Mouse (Mus musculus) liver, embryonic 14.5 days (tissue): ENCODE data around the gene Gm10181. TPM values are rescaled to one million over a fixed set of nuclear protein-coding genes. Genes with fewer than 3 reads are reported as not detected.

ENCODE experiments used
- ATAC-seq: fragments of 200-750 bp; cut with Nextera tagmentation; 2 replicates; pipeline ENCODE4 v1.8.0; 2017; ENCODE audit warnings: moderate number of reproducible peaks, mild to moderate bottlenecking, moderate library complexity; ENCODE audit not compliant: insufficient read depth
- DNase-seq, 3 experiments: peaks; one replicate each; pipeline ENCODE4 v3.0.0-alpha.2; 2012 to 2013; ENCODE audit warnings: low read depth in 3 of 3, low spot score in 3 of 3
- H3K27ac ChIP-seq: fragments of 300-500 bp; sonication (generic); 2 replicates; pipeline ENCODE4 v1.5.1; 2014; ENCODE audit warnings: moderate library complexity, mild to moderate bottlenecking, control low read depth, inconsistent platforms
- H3K27me3 ChIP-seq: fragments of 300-500 bp; sonication (generic); 2 replicates; pipeline ENCODE4 v1.6.1; 2014; ENCODE audit warnings: mild to moderate bottlenecking, low read length, moderate library complexity; ENCODE audit not compliant: control insufficient read depth, insufficient read depth
- H3K36me3 ChIP-seq: fragments of 300-500 bp; sonication (generic); replicated peaks from 2 replicates; pipeline ENCODE4 v1.6.1; 2014; ENCODE audit warnings: low read depth; ENCODE audit not compliant: control insufficient read depth, insufficient read depth
- H3K4me1 ChIP-seq, 2 experiments: fragments of 200-500 bp in 1 of 2; fragments of 300-500 bp in 1 of 2; sonication (generic) in 1 of 2; replicated peaks; 2 replicates each; pipeline ENCODE4 v1.6.1; 2012 to 2014; ENCODE audit warnings: antibody characterized with exemption in 1 of 2, inconsistent platforms in 1 of 2, low read length in 1 of 2; ENCODE audit not compliant: control insufficient read depth in 2 of 2, insufficient read depth in 2 of 2
- H3K4me2 ChIP-seq: fragments of 300-500 bp; sonication (generic); 2 replicates; pipeline ENCODE4 v1.6.1; 2014; ENCODE audit warnings: low read depth, mild to moderate bottlenecking, control low read depth, moderate library complexity
- H3K4me3 ChIP-seq, 2 experiments: fragments of 200-500 bp in 1 of 2; fragments of 300-500 bp in 1 of 2; sonication (generic) in 1 of 2; 2 replicates each; pipeline ENCODE4 v1.5.1; 2012 to 2014; ENCODE audit warnings: low read depth in 2 of 2, low read length in 2 of 2, mild to moderate bottlenecking in 2 of 2, control low read depth in 1 of 2, inconsistent platforms in 1 of 2, moderate library complexity in 1 of 2; ENCODE audit not compliant: insufficient read depth in 1 of 2
- H3K9ac ChIP-seq: fragments of 300-500 bp; sonication (generic); replicated peaks from 2 replicates; pipeline ENCODE4 v1.6.1; 2014; ENCODE audit warnings: mild to moderate bottlenecking, control low read depth, moderate library complexity
- H3K9me3 ChIP-seq: fragments of 300-500 bp; sonication (generic); 2 replicates; pipeline ENCODE4 v1.6.1; 2016; ENCODE audit warnings: low read length, mixed read lengths; ENCODE audit not compliant: control insufficient read depth
- CTCF ChIP-seq: IDR thresholded peaks from 2 replicates; pipeline ENCODE4 v1.5.1; 2016; ENCODE audit warnings: antibody characterized with exemption, low read depth, control low read depth
- EP300 ChIP-seq: IDR thresholded peaks from 2 replicates; pipeline ENCODE4 v1.6.1; 2016; ENCODE audit warnings: antibody characterized with exemption, low read depth
- WGBS: fragments of 180-500 bp; shearing (Covaris S2); extraction: QIAGEN DNeasy Blood & Tissue Kit; methylation state at CpG from one replicate; pipeline ENCODE4 v1.1.7; 2014; ENCODE audit not compliant: insufficient replicate concordance; 5-methylcytosine and 5-hydroxymethylcytosine counted together
- polyA plus RNA-seq, 2 experiments: library from polyadenylated mRNA; depleted of rRNA in 1 of 2; stranded (reverse) in 1 of 2; unstranded in 1 of 2; fragments of >200 nt; fragmentation: Nextera tagmentation in 1 of 2; extraction: Ambion mirVana in 1 of 2; gene quantifications; 2 replicates each; pipeline versions ENCODE4 v1.2.1 to v1.2.3; 2012 to 2014

Gm10181 gene
- polyA plus RNA-seq, 2 experiments = not detected

GRCm38 (mm10) chr9:25124048-25124447, 34.8 kb downstream of the Gm10181 start:
- no peak for TF ChIP-seq CTCF
- TF ChIP-seq EP300 = no peak
- ATAC-seq (no peak), DNase-seq (no peak)
- Histone ChIP-seq H3K9ac (no peak overlapping the region), H3K9me3 (no peaks in the 10 kb centered on the region), H3K27ac (no peak overlapping the region), H3K27me3 (no peaks in the 10 kb centered on the region), H3K4me3 (no peak overlapping the region), H3K4me2 (no peak overlapping the region), H3K36me3 (peaks cover 9% of the 10 kb centered on the region), H3K4me1 (no peaks in the 10 kb centered on the region)
- 34% methylated on average over 2 of the region's 2 CpGs for WGBS

GRCm38 (mm10) chr9:25132253-25132652, 43.0 kb downstream of the Gm10181 start:
- no peak for TF ChIP-seq CTCF
- no peak for TF ChIP-seq EP300
- DNase-seq (no peak), ATAC-seq (no peak)
- no peaks in the 10 kb centered on the region for H3K27me3 ChIP-seq
- no peaks in the 10 kb centered on the region for H3K9me3 ChIP-seq
- no peak overlapping the region for H3K9ac ChIP-seq
- no peak overlapping the region for H3K27ac ChIP-seq
- H3K36me3 ChIP-seq = peaks cover 3% of the 10 kb centered on the region; the same call in 1 of the 2 replicates
- H3K4me2 ChIP-seq = no peak overlapping the region
- no peaks in the 10 kb centered on the region for H3K4me1 ChIP-seq
- no peak overlapping the region for H3K4me3 ChIP-seq

GRCm38 (mm10) chr9:25132920-25133319, 43.7 kb downstream of the Gm10181 start:
- no peak overlapping the region for H3K4me2 ChIP-seq
- no peak overlapping the region for H3K4me3 ChIP-seq
- H3K4me1 ChIP-seq = no peaks in the 10 kb centered on the region
- H3K36me3 ChIP-seq = peaks cover 3% of the 10 kb centered on the region; the same call in 1 of the 2 replicates
- H3K27ac ChIP-seq = no peak overlapping the region
- no peaks in the 10 kb centered on the region for H3K9me3 ChIP-seq
- H3K27me3 ChIP-seq = no peaks in the 10 kb centered on the region
- WGBS = 40% methylated on average over 4 of the region's 4 CpGs
- ATAC-seq (no peak), DNase-seq (no peak)
- TF ChIP-seq EP300 (no peak), CTCF (no peak)
- no peak overlapping the region for H3K9ac ChIP-seq

- DNase-seq (no peak), ATAC-seq (no peak)
- no peak overlapping the region for H3K9ac ChIP-seq
- TF ChIP-seq CTCF = no peak
- H3K4me3 ChIP-seq = no peak overlapping the region
- H3K4me1 ChIP-seq = peaks cover 2% of the 10 kb centered on the region in 2 experiments; a peak in 3 of 4 replicates
- no peaks in the 10 kb centered on the region for H3K36me3 ChIP-seq
- H3K27me3 ChIP-seq = no peaks in the 10 kb centered on the region
- 77% methylated on average over 1 of the region's 1 CpGs for WGBS
- H3K4me2 ChIP-seq = no peak overlapping the region
- H3K9me3 ChIP-seq = no peaks in the 10 kb centered on the region
- no peak overlapping the region for H3K27ac ChIP-seq
Measured at GRCm38 (mm10) chr9:25138900-25139299, 49.7 kb downstream of the Gm10181 start.

Other genes with a start within 250 kb of the Gm10181 start
- gene Herpud2, start 62.4 kb downstream of the Gm10181 start, polyA plus RNA-seq (2012; rRNA removed) = 9.3 and 9.4 TPM in 2 replicates
- 10.8 and 13.7 TPM in 2 replicates for gene Herpud2, start 62.4 kb downstream of the Gm10181 start, polyA plus RNA-seq (2014; fragmentation: Nextera tagmentation; extraction: Ambion mirVana)
- gene Sept7, start 163.0 kb downstream of the Gm10181 start, polyA plus RNA-seq (2012; rRNA removed) = 17.9 and 32.6 TPM in 2 replicates
- 86.3 and 92.0 TPM in 2 replicates for gene Sept7, start 163.0 kb downstream of the Gm10181 start, polyA plus RNA-seq (2014; fragmentation: Nextera tagmentation; extraction: Ambion mirVana)